Mouse (Mus musculus) mouse trophoblast stem cell (cell line): ENCODE results near the gene Zfp967.
"Not testable (repeated sequence)": the region's sequence is repeated elsewhere in the genome, so short reads cannot be mapped to it uniquely, and the experiment has no call there.

Experiments
- in situ Hi-C, 2 experiments: fragments of 300-500 bp; cut with MseI, MboI; formaldehyde crosslinking; loops; 2 replicates in 1 of 2; 3 replicates in 1 of 2; pipeline ENCODE4 v1.15.1; 2025

Gene Zfp967

GRCm38 (mm10) chr2:176520756-176521155 lies at the start of gene Zfp967:
Zfp967 (plus strand) TSS chr2:176521056.
- in situ Hi-C loops, result not testable (repeated sequence)

GRCm38 (mm10) chr2:176486683-176487082 lies 34.2 kb upstream of the Zfp967 start, which contains the start of gene Gm14434:
Gm14434 (minus strand) TSS chr2:176486783.
- in situ Hi-C loops, result not testable (repeated sequence)
